Mouse (Mus musculus) T-cell, adult 2 months (primary cell): ENCODE measurements around the gene Nup153.
A peak's percentile ranks its signal among the peaks of the same experiment; 100 is the strongest.

ENCODE experiments used
- DNase-seq: peaks from one replicate; pipeline ENCODE4 v3.0.0; 2022; ENCODE audit warnings: low spot score

The Nup153 gene

GRCm38 (mm10) chr13:46669620-46670271 is 58.0 kb downstream of the Nup153 start:
- DNase-seq = peak; percentile 44

DNA sequence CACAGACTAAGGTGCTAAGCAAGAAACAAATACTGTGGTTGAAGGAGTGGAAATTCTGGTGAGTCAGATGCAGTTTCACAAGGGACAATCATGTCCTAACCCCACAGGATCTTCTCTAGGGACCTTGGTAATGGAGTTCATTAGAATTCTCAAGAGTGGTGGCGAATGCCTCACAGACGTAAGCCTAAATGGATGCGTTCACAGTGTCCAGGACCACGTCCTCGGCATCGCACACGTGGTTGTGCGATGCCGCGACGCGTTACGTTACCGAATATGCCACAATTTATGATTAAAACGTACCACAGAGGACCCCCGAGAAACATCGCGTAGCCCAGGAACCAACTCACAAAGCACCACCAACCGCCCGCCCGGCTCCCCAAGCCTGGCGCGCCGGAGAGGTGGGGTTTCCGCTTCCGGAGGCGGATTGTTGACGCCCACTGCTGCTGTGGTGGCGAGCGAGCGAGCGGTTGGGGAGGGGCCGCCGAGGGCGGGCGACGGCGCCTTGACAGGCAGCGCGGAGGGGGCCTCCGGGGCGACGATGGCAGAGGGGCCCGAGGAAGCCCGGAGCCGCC is 58.6 kb downstream of the Nup153 start, which contains the start of gene Fam8a1:
Fam8a1 (plus strand) TSS at position 475 of the 572 bp plus-strand sequence.
- DNase-seq = peak; percentile 91

GRCm38 (mm10) chr13:46663461-46663964 is 64.2 kb downstream of the Nup153 start:
- peak; percentile 52 for DNase-seq

DNA sequence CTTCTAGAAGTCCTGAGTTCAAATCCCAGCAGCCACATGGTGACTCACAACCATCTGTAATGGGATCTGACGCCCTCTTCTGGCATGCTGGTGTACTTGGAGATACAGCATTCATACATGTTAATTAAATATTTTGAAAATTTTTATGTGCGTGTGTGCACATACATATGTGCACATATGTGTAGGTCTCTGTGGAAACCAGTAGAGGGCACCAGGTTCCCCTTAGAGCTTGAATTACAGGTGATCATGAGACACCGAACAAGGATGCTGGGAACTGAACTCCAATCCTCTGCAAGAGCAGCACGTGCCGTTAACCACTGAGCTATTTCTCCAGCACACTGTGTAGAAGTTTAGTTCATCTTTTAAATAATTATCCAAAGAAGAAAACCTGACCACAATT is 68.5 kb downstream of the Nup153 start:
- no peak for DNase-seq

DNA sequence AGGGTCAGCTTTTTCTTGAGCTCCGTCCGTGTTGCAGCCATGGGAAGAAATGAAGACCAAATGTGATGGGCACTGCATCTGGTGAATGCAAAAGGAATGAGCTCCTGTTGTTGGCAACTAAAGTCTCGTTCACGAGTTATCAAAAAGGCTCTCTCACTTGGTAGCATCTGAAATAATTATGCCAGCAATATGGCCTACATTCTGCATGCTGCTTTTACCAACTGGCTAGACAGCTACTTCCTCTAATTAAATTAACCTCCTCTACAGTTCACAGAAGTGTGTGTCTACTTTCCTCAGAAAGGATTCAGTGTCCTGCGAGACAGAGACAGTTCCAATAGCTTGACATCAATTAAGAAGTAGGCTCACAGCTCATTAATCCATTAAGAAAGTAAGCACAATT is 73.2 kb downstream of the Nup153 start:
- DNase-seq = no peak

- no peak for DNase-seq
Observed at GRCm38 (mm10) chr13:46653671-46654070, 74.1 kb downstream of the Nup153 start.

GRCm38 (mm10) chr13:46652671-46653070 is 75.1 kb downstream of the Nup153 start:
- DNase-seq = no peak

DNA sequence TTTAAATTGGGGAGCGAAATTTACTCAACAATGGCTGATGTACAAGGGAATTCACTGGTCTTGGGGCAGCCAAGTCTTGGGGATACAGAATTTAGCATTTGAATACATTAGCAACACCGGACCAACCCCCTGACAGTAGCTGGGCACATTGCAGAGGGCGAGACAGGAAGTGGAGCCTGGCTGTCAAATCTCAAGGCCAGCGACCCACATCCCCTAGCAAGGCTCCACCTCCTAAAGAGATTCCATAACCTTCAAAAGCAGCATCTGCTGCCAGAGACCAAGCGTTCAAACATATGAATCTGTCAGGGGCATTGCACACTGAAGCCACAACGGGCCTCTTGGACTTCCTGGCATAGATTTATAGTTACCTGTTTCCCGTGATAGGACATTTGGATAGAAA is 75.9 kb downstream of the Nup153 start:
- no peak for DNase-seq

GRCm38 (mm10) chr13:46645476-46645875 is 82.3 kb downstream of the Nup153 start:
- no peak for DNase-seq

GRCm38 (mm10) chr13:46644175-46644574 is 83.6 kb downstream of the Nup153 start:
- no peak for DNase-seq

DNA sequence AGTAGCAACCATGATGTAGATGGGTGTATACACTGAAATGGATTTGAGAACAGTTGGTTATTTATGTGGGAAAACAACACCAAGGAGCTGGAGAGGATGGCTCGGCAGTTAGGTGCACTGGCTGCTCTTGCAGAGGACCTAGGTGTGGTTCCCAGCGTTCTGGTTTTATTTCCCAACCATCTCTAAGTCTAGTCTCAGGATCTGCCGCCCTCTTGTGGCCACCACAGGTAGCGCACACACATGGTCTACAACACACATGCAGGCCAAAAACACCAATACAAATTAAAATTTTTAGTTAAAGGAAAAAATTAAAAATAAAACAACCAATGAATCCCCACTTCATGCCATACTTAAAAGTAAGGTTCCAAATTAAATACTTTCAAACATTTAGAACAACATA is 85.4 kb downstream of the Nup153 start:
- peak; percentile 11 for DNase-seq

DNA sequence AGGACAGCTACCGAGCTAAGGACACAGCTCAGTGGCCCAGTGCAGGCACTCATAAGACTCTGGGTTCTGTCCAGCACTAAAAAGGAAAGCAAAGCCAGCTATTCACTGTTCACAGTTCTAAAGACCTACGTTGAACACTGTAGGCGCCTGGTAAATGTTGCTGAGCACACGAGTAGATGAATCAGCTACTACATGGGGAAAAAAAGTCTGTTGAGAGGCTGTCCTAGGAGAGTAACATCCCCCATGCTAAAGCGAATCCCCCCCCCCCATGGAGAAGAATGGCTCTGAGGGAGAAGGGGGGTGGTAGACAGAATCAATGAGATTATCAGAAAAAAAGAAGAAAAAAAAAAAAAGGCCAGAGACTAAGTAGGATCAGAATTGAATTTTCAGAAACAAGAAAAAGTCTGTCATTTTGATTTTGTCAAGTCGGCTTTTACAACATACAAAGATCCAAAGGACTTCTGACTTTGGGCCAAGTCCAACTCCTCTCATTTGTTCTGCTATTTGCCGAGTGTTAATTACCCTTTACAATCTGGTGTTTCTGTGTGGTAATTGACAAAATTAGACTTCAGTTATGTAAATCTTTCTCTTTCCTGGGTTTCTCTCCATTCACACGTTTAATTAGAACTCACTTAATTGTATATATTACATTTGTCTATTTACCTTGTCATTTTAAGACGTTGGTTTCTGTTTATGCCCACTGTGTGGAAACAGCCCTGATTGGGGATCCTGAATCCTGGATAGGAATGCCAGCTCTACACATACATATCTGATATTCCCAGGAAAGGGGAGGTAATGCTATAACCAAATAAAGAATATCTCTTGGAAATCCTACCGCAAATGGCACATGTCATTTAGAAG is 86.9 kb downstream of the Nup153 start:
- DNase-seq = no peak

DNA sequence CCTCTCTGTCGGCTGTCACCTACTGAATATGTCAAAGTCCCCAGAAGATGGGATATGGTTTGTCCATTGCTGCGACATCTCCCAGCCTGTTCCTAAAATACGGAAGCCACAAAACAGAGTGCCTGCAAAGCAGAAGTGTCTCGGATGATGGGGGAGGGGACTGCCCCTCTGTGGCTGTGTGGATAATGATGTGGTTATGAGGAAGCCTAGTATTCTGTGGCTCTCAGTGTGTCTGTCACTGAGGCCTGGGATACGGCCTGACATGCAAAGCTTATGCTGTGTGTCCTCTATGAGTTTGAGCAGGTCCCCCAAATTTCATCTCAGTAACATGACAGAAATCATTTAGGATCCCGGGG is 93.6 kb downstream of the Nup153 start:
- no peak for DNase-seq

GRCm38 (mm10) chr13:46633320-46634132 is 94.2 kb downstream of the Nup153 start:
- DNase-seq = no peak

DNA sequence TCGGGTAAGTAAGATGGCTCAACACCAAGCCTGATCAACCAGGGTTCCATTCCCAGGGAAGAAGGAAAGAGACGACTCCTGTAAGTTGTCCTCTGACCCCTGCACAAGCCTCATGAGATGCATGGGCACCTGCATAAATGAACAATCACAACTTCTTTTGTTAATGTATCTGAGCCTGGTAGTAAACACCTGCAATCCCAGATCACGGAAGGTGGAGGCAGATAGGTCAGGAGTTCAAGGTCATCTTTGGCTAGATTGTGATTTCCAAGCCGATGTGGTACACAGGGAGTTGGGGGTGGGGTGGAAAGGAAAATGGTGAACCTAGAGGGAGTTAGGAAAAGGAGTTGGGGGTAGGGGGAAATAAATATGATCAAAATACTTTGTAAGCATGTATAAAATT is 94.9 kb downstream of the Nup153 start:
- no peak for DNase-seq
